Mouse (Mus musculus): Measurements from ENCODE around the gene Ncam1. TPM values are rescaled to one million over a fixed set of nuclear protein-coding genes. Genes with fewer than 3 reads are reported as not detected.

Ncam1 gene
- polyA plus RNA-seq, 1 experiment = 7.2 TPM

DNA sequence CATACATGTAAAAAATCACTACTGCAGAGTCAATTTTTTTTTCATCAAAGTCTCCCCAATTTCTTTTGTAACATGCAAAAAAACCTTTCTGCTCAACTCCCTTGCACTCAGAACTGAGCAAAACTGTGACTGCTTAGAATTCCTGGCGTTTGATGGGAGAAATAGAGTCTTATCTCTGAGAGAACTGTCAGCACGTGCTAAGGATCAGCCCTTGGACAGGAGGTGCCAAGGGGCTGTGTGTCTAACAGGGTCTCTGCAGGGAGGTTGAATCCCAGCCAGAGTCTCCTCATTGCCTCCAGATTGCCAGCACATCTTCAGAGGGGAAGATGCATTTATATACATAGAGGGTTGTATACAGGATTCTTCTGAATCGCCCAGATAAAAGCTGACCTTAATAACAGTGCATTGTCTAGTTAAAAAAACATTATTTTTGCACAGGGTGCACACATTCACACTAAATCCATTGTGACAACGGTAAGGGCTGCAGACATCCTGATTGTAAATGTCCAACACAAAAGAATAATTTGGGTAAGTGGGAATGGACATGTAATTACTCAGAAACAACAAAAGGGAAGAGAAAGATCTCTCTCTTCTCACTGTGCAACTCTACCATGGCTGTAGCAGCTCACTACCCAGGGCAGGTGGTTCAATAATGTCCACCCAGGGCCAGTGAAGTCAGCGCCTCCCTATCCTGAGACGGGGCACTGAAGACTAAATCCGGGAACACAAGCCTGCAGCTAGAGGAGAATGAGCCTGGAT is 203.7 kb downstream of the Ncam1 start:
- no peak overlapping the region for H3K27ac ChIP-seq (ENCODE audit: insufficient read depth, low read length)
- no peaks in the 10 kb centered on the region for H3K27me3 ChIP-seq (ENCODE audit: control insufficient read depth, insufficient read depth, low read length, poor library complexity, severe bottlenecking)
- TF ChIP-seq EP300 (IDR thresholded peaks at IDR 0.05; ENCODE audit: insufficient read depth, low read depth, low read length) (no peak), CTCF (IDR thresholded peaks at IDR 0.05; ENCODE audit: low read depth, low read length) (no peak), POLR2A (IDR thresholded peaks at IDR 0.05; ENCODE audit: insufficient read depth, low read length) (no peak)
- H3K4me1 ChIP-seq (ENCODE audit: control insufficient read depth, insufficient read depth, low read length) = no peaks in the 10 kb centered on the region
- no peaks in the 10 kb centered on the region for H3K9me3 ChIP-seq (replicated peaks; ENCODE audit: control insufficient read depth, insufficient read depth, low read length, poor library complexity, severe bottlenecking)
- no peak overlapping the region for H3K9ac ChIP-seq (ENCODE audit: low read depth, poor library complexity, severe bottlenecking)
- no peaks in the 10 kb centered on the region for H3K36me3 ChIP-seq (ENCODE audit: control insufficient read depth, insufficient read depth, low read length, poor library complexity, severe bottlenecking)
- H3K4me3 ChIP-seq (ENCODE audit: low read depth, low read length) = no peak overlapping the region

DNA sequence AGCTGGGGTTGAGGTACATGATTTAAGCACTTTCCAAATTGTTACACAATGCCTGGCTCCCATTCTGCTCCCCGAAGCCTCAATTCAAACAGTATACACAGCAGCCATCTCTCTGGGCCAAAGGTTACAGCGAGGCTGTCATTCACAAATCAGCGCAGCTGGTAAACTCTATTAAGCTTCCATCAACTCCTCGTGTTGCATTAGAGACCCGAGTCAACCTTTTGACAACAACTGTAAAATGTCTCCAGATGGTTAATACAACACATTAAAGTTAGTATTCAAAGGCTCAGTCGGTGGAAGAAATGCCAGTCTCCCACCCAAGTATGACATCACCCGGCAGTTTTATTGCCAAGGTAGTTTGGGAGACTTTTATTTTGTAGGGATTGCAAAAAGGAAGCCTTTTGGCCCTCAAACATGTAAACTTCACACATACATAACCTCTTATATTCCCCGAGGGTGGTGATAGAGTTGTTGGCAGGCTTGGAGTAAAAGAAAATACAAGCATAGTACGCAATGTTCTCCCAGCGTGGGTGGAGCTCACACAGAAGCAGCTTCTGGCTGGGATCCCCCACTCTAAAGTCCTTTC is 204.7 kb downstream of the Ncam1 start:
- Histone ChIP-seq H3K27me3 (ENCODE audit: control insufficient read depth, insufficient read depth, low read length, poor library complexity, severe bottlenecking) (no peaks in the 10 kb centered on the region), H3K36me3 (ENCODE audit: control insufficient read depth, insufficient read depth, low read length, poor library complexity, severe bottlenecking) (no peaks in the 10 kb centered on the region), H3K4me3 (ENCODE audit: low read depth, low read length) (no peak overlapping the region), H3K9me3 (replicated peaks; ENCODE audit: control insufficient read depth, insufficient read depth, low read length, poor library complexity, severe bottlenecking) (no peaks in the 10 kb centered on the region), H3K4me1 (ENCODE audit: control insufficient read depth, insufficient read depth, low read length) (no peaks in the 10 kb centered on the region), H3K27ac (ENCODE audit: insufficient read depth, low read length) (no peak overlapping the region), H3K9ac (ENCODE audit: low read depth, poor library complexity, severe bottlenecking) (no peak overlapping the region)
- no peak for TF ChIP-seq POLR2A (IDR thresholded peaks at IDR 0.05; ENCODE audit: insufficient read depth, low read length)

DNA sequence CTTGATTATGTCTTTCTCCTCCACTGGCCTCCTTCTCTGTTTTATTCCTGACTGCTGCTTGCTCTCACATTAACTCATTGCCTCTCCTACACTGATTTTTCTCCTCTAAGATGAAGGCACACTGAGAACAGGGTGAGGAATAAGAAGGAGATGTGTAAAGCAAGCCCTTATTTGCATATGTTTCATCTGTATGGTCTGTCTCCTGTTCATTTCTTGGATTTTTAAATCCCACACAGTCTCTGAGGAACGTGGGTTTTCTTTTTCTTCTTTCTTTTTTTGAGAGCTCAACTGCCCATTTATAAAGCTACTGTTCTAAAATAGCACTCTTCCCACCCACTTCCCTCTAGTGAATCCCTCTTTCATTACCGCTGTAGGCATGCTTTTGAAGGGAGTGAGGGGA is 206.7 kb downstream of the Ncam1 start:
- Histone ChIP-seq H3K9ac (ENCODE audit: low read depth, poor library complexity, severe bottlenecking) (no peak overlapping the region), H3K27ac (ENCODE audit: insufficient read depth, low read length) (no peak overlapping the region), H3K4me3 (ENCODE audit: low read depth, low read length) (no peak overlapping the region), H3K27me3 (ENCODE audit: control insufficient read depth, insufficient read depth, low read length, poor library complexity, severe bottlenecking) (no peaks in the 10 kb centered on the region), H3K4me1 (ENCODE audit: control insufficient read depth, insufficient read depth, low read length) (no peaks in the 10 kb centered on the region), H3K9me3 (replicated peaks; ENCODE audit: control insufficient read depth, insufficient read depth, low read length, poor library complexity, severe bottlenecking) (no peaks in the 10 kb centered on the region), H3K36me3 (ENCODE audit: control insufficient read depth, insufficient read depth, low read length, poor library complexity, severe bottlenecking) (no peaks in the 10 kb centered on the region)
- no peak for TF ChIP-seq POLR2A (IDR thresholded peaks at IDR 0.05; ENCODE audit: insufficient read depth, low read length)
- TF ChIP-seq CTCF (IDR thresholded peaks at IDR 0.05; ENCODE audit: low read depth, low read length) = no peak
- no peak for TF ChIP-seq EP300 (IDR thresholded peaks at IDR 0.05; ENCODE audit: insufficient read depth, low read depth, low read length)

DNA sequence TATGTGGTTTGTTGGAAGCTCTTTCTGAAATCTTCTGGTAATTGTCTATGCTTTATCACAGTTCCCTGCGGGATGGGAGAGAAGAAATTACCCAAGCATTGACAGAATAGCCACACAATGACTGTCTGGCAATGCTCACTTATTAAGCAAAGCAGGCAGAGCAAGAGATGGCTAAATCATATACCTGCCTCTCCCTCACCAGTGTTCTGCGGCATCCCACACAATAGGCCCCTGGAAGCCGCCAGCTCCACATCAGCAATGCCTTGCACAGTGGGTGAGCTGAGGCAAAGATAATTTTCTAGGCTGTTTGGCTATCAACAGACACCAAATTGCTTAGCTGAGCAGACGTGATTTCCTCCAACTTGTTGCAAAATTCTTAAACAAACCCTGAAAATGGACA is 208.5 kb downstream of the Ncam1 start:
- Histone ChIP-seq H3K9ac (ENCODE audit: low read depth, poor library complexity, severe bottlenecking) (no peak overlapping the region), H3K36me3 (ENCODE audit: control insufficient read depth, insufficient read depth, low read length, poor library complexity, severe bottlenecking) (no peaks in the 10 kb centered on the region), H3K27me3 (ENCODE audit: control insufficient read depth, insufficient read depth, low read length, poor library complexity, severe bottlenecking) (no peaks in the 10 kb centered on the region), H3K9me3 (replicated peaks; ENCODE audit: control insufficient read depth, insufficient read depth, low read length, poor library complexity, severe bottlenecking) (no peaks in the 10 kb centered on the region), H3K4me3 (ENCODE audit: low read depth, low read length) (no peak overlapping the region), H3K4me1 (ENCODE audit: control insufficient read depth, insufficient read depth, low read length) (no peaks in the 10 kb centered on the region), H3K27ac (ENCODE audit: insufficient read depth, low read length) (no peak overlapping the region)
- TF ChIP-seq CTCF (IDR thresholded peaks at IDR 0.05; ENCODE audit: low read depth, low read length) = no peak
- TF ChIP-seq EP300 (IDR thresholded peaks at IDR 0.05; ENCODE audit: insufficient read depth, low read depth, low read length) = no peak
- no peak for TF ChIP-seq POLR2A (IDR thresholded peaks at IDR 0.05; ENCODE audit: insufficient read depth, low read length)

DNA sequence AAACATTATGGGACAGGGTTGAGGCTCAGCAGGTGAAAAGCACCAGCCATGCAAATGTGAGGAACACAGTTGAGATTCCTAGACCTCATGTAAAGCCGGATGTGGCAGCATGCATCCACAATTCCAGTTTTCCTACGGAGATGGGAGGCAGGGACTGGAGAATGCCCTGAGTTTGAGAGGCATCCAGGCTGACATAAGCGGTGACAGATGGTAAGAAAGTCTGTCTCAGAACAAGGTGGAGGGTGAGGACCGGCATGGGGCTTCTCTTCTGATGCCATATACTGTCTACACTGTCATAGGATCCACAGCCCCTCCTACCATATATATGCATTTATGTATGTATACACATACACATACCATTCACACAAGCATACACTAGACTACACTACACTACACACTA is 221.6 kb downstream of the Ncam1 start:
- Histone ChIP-seq H3K27ac (ENCODE audit: insufficient read depth, low read length) (no peak overlapping the region), H3K9me3 (replicated peaks; ENCODE audit: control insufficient read depth, insufficient read depth, low read length, poor library complexity, severe bottlenecking) (no peaks in the 10 kb centered on the region), H3K9ac (ENCODE audit: low read depth, poor library complexity, severe bottlenecking) (no peak overlapping the region), H3K4me1 (ENCODE audit: control insufficient read depth, insufficient read depth, low read length) (no peaks in the 10 kb centered on the region), H3K4me3 (ENCODE audit: low read depth, low read length) (no peak overlapping the region), H3K27me3 (ENCODE audit: control insufficient read depth, insufficient read depth, low read length, poor library complexity, severe bottlenecking) (no peaks in the 10 kb centered on the region), H3K36me3 (ENCODE audit: control insufficient read depth, insufficient read depth, low read length, poor library complexity, severe bottlenecking) (no peaks in the 10 kb centered on the region)
- TF ChIP-seq EP300 (IDR thresholded peaks at IDR 0.05; ENCODE audit: insufficient read depth, low read depth, low read length) = no peak
- TF ChIP-seq POLR2A (IDR thresholded peaks at IDR 0.05; ENCODE audit: insufficient read depth, low read length) = no peak
- TF ChIP-seq CTCF (IDR thresholded peaks at IDR 0.05; ENCODE audit: low read depth, low read length) = no peak

DNA sequence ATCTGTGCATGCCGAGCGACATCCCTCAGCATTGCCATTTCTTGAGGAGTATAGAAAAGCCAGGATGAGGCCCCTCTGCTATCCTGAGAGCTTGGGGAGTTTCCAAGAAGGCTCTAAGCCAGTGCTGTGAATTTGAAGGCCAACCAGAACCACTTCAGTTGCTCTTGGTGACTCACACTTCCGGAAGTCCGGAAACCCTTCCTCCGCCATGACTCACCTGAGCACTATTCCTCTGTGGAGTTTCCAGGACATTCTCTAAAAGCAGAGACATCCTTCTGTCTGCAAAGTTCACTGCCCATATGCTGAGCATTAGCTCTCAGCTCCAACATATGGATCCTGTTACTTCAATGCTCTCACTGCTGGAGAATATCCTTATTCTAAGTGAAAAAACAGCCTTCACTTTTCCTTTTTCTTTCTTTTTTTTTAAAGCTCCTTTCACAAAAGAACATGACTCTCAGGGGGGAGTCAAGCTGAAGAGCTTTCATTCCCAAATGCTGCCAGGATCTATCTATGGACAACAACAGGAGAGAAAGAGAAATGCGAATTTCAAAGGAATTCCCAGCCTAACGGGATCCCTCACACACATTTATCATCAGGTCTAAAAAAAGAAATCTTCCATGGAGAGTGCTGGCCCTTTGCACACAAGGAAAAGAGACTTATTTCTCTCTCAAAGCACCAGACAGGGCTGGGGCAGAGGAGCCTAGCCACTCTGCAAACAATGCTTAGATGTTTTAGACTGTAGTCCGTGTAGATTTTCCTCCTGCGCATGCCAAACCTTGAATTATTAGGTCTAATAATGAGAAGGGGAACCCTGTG is 226.8 kb downstream of the Ncam1 start:
- Histone ChIP-seq H3K36me3 (ENCODE audit: control insufficient read depth, insufficient read depth, low read length, poor library complexity, severe bottlenecking) (no peaks in the 10 kb centered on the region), H3K4me1 (ENCODE audit: control insufficient read depth, insufficient read depth, low read length) (no peaks in the 10 kb centered on the region), H3K9ac (ENCODE audit: low read depth, poor library complexity, severe bottlenecking) (no peak overlapping the region), H3K9me3 (replicated peaks; ENCODE audit: control insufficient read depth, insufficient read depth, low read length, poor library complexity, severe bottlenecking) (no peaks in the 10 kb centered on the region), H3K27ac (ENCODE audit: insufficient read depth, low read length) (no peak overlapping the region), H3K4me3 (ENCODE audit: low read depth, low read length) (no peak overlapping the region), H3K27me3 (ENCODE audit: control insufficient read depth, insufficient read depth, low read length, poor library complexity, severe bottlenecking) (no peaks in the 10 kb centered on the region)
- TF ChIP-seq CTCF (IDR thresholded peaks at IDR 0.05; ENCODE audit: low read depth, low read length) (no peak), POLR2A (IDR thresholded peaks at IDR 0.05; ENCODE audit: insufficient read depth, low read length) (no peak), EP300 (IDR thresholded peaks at IDR 0.05; ENCODE audit: insufficient read depth, low read depth, low read length) (no peak)
